Mouse (Mus musculus): Measurements from ENCODE around the gene Znrd1.

Gene Znrd1

DNA sequence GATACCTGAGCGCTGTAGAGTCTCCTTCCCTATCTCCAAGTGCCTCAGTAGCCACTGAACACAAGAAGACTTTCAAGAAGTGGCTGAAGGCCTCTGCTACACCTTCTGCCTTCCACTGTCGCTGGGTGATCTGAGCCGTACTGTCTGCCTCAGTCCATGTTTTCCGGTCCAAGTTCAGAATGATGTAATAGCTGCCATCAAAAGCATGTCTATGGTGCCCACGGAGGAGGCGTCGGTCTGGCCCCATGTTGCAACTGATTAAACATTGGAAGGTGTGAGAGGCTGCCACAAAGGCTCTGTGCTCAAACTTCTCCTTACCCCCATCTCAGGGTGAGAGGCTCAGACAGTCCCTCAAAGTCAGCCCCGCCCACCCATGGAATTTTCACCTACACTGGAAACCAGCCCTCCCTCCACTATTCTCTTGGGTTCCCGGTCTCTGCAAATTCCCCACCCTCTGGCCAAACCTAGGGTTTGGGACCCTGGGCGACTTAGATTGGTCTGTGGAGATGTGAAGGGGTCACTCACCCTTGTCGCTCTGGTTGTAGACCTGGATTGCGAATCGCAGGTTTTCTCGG lies 12.0 kb upstream of the Znrd1 start:
- DNase-seq: no peak

DNA sequence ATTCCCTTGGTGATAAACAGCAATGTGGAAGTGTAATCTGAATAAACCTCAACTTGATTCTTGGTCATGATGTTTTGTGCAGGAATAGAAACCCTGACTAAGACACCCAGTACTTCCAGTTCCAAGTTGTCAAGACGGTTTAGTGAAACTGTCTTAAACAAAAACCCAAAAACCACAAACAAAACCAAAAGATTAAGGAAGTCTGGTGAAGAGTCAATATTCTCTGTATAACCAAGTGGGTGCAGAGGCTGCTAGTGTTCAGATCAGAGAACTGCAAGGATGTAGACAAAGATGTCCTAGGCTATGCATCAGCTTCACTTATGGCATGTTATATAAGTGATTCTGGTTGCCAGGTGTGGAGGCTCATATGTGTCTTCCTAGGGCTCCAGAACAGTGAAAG lies 8.5 kb upstream of the Znrd1 start:
- DNase-seq: no peak

DNA sequence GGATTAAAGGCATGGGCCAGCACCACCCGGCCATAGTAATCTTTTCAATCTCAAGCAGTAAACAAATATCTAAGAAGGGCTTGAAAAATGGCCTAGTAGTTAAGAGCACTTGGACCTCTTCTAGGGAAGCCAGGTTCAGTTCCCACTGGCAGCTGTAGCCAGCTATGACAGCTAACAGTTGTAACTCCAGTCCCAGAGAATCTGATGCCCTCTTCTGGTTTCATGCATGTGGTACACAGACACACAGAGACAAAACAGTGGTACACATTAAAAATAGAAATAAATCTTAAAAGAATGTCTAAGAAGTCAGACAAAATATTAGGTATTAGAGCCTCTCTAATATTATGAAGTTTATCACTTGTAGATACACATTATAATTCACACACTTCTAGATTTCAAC lies 2.8 kb upstream of the Znrd1 start:
- no peak for DNase-seq

DNA sequence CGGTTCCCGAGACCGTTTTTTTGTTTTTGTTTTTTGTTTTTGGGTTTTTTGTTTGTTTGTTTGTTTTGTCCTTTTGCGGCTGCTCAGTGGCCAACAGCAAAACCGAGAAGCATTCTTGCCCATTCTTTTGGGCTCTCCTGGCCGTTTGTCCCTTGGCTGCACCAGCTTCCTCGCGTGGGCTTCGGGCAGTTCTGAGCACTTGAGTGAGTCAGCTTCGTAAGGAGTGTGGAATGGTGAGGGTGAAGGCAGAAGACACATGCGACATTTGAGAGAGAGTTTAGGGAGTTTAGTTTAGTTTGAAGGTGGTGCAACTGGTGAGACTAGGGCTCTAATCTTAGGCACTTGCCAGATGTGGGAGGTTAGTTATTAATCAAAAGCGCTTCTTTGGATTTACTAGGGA lies 525 bp upstream of the Znrd1 start:
- DNase-seq: no peak

DNA sequence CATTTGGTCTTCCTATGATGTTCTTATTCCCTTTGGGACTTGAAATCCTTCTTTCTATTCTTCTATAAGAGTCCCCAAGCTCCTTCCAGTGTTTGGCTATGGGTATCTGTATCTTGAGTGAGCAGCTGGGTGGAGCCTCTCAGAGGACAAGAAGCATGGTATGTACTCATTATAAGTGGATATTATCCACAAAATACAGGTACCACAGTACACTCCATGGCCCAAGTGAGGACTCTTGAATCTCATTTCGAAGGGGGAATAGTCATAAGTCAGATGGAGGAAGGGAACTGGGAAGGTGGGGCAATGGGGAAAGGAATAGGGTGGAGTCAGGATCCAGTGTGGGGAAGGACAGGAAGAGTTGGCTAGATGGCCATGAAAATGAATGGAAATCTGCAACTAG lies 5.3 kb downstream of the Znrd1 start:
- DNase-seq: no peak

DNA sequence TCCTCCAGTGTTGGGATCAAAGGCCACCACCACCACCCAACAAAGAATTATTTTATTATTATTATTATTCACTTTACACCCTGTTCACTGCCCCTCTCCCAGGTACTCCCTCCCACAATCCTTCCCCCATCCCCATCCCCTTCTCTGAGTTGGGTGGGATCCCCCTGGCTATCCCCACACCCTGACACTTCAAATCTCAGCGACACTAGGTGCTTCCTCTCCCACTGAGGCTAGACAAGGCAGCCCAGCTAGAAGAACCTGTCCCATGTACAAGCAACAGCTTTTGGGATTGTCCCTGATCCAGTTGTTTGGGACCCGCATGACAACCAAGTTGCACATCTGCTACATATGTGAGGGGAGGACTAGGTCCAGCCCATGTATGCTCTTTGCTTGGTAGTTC lies 5.7 kb downstream of the Znrd1 start:
- DNase-seq: no peak

DNA sequence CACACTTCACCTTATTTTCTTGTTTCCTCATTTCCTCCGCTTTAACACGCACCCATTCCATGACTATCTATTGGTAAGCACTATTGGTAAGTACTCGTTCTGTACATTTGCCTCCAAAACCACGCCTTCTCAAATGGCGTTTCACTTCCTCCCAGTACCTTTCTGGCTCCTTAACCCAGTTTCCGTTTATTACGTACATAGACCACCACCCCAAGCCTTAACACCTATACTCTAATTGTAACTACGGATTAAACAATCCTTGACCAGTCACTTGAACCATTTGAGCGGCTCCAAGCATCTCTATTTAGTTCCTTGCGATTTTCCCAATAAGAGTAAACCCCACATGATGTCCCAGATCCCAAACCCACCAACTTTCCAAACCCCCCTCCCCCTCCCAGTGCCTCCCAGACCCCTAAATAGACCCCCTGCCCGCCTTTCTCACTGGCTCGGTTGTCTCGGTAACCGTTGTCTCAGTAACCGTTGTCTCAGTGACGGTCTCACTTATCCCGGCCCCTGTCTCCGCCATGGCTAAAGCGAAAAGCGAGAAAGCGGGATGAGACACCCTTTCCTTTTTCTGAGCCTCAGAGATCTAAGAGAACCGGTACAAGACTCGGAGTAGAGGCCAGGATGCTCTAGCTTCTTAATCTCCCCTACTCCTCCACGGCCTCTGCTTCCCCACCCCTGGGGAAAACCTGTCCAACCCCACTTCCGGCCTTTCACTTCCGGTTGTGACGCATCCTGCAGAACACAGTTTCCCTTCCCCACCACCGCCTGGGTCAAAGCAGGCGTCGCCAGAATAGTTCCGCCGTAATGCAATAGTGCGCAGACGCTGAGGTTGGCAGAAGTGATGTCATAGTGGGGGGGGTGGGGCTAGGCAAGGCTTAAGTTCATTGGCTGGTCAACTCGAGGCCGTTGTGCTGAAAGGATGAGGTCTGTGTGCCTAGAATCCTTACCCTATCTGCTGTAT lies 7.1 kb downstream of the Znrd1 start, which contains the start of gene Ppp1r11:
TSS of gene Ppp1r11 (minus strand) at position 761 of the 967 bp plus-strand sequence.
- peak; percentile 95 for DNase-seq

DNA sequence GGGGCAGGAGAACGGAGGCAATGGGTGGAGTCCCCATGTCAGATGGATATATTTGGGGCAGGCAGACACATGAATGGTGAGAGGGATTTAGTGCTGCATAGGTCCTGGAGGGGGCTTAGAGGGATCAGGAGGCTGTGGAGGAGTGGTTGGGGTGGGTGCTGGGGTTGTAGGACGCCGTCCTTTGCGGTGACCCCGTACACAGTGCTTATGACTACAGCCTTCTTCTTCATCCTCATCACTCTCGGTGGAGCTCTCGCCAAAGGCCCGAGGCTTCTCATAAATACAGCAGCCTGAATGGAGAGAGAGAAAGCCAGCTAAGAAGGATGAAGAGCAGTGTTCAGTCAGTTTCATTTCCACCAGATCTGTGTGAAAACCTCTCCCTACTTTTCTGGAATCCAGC lies 9.1 kb downstream of the Znrd1 start:
- no peak for DNase-seq

DNA sequence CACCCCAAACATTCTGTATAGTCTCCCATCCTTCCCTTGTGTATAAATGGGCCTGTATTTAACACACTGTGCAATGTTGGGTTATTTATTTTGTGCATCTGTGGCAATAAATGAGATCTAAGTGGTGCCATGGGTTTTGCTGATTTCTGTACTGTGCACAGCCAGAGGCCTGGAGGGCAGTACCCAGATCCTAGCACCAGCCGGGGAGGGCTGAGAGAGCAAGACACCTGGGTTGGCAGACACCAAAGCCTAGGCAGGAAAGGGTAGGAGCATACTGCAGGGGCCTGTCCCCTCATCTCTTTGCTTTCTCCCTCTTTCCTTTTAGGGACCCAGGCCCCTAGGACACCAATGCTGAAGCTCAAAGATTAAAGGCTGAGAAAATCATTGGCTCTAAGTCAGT lies 10.1 kb downstream of the Znrd1 start:
- no peak for DNase-seq

DNA sequence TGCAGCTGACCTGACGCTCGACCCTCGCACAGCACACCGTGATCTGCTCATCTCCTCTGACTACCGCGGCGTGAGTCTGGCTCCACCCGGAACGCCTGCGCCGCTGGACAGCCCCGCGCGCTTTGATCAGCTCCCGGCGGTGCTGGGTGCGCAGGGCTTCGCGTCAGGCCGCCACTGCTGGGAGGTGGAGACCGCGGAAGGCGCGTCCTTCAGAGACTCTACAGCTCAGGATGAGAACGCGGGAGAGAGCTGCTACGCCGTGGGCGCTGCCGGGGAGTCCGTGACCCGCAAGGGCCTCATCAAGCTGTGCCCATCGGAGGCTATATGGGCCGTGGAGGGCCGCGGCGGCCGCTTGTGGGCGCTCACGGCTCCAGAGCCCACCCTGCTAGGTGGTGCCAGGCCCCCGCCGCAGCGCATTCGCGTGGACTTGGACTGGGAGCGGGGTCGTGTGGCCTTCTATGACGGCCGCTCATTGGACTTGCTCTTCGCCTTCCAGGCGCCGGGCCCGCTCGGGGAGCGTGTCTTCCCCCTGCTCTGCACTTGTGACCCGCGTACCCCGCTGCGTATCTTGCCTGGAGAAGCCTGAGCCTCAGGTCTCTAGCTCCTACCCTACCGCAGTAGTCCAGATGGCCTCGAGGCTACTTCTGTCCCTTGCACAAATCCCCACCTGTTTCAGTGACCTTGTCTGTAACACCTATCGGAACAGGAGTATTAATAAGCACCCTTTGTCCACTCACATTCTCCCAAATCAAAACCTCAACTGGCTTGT lies 11.1 kb downstream of the Znrd1 start:
- DNase-seq: peak; percentile 71

DNA sequence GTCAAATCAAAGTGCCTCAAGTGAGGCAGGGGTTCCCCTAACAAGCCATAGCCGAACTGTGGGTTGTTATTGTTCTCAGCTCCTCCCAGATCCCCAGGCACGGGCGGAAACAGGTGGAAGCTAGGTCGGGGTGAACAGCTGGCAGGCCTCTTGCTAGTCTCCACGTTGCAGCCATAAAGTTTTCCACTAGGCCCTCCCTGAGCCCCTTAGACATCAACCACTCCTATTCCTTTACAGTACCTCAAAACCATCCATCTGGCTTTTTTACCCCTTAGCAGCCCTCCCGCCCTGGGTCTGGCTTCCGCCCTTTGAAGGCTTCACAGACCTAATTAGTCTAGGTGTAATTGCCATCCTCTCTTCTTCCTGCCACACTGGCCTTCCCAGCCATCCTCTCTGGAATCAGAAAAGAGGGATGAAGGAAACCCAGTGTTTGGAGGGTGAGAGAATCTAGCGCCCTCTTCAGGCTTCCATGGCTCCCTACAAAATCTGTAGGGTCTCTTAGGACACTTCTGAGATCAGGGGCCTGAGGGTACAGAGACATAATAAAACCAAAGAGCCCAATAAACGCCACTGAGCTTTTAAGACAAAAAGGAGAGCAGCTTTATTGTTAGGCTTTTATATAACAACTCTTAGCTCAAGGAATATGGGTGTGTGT lies 14.1 kb downstream of the Znrd1 start:
- DNase-seq: no peak

DNA sequence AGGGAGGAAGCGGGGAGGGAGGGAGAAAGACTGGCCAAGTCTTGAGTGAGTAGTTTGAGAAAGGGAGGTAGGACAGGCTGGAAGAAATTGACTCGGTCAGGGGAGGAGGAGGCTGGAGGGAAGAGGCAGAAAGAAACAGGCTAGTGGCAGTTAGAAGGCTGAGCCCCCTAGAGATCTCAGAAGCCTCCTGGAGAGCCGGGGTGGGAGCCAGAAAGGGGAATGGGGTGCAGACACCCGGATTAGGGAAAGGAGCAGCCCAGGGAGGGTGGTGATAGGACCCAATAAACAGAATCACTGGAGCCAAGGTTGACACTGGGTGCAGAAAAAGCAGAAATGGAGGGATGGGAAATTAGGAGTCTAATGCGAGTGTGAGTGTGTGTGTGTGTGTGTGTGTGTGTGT lies 14.7 kb downstream of the Znrd1 start:
- no peak for DNase-seq

DNA sequence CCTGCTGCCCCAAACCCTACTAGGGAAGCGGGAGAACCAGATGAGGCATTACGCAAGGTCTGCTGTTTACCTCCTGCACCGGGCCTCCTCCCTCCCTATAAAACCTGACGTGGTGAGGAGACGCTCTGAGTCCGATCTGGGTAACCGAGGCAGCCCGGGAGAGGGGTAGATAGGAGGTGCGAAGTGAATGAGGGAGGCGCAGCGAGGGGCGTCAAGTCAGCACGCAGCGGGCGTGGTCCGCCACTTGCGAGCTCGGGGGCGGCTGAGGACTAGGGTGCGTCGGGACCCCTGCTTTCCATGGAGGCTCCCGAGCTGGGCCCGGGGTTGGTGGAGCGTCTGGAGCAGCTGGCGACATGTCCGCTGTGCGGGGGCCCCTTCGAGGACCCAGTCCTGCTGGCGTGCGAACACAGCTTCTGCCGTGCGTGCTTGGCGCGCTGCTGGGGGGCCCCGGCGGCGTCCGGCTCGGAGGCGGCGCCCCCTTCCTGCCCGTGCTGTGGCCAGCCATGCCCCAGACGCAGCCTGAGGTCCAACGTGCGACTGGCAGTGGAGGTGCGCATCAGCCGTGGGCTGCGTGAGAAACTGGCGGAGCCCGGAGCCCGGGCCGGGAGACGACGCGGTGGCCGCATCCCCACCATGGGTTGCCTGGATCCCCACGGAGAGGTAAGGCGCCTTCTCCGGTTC lies 15.4 kb downstream of the Znrd1 start, which contains the start of gene Rnf39:
TSS of gene Rnf39 (plus strand) at position 128 of the 681 bp plus-strand sequence.
- peak; percentile 53 for DNase-seq

DNA sequence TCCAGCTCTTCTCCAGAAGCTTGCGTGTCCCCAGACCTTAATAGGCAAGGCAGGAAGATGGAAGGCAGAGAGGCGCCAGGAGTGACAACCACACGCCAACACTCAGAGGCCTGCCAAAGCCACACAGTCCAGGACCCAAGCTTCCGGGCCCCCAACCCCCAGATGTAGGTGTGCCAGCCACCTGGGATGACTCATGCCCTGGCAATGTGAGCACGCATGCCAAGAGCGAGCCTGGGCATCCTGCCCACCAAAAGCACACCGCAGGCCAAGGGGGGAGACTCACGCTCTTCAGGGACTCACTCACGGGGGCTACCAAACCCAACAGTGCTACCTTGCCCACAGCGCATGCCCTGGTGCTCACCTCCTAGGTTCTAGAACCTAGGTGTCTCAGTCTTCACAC lies 16.0 kb downstream of the Znrd1 start:
- DNase-seq: peak; percentile 72

DNA sequence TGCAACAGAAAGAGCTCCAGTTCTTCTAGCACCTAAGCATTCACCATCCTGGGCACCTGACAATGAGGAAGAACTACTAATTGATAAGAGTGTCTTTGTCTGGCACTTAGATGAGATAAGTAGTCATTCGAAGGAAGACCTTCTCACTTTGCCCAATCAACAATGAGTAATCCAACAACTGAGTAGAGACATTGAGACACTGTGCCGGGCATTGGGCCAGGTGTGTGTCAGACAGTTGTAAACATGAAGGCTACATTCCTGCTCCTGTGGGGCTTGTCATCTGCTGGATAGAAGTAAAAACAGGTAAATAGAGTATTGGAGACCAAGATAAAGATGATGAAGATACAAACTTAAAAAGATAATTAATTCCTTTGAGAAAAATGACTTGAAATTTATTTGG lies 20.3 kb downstream of the Znrd1 start:
- no peak for DNase-seq

DNA sequence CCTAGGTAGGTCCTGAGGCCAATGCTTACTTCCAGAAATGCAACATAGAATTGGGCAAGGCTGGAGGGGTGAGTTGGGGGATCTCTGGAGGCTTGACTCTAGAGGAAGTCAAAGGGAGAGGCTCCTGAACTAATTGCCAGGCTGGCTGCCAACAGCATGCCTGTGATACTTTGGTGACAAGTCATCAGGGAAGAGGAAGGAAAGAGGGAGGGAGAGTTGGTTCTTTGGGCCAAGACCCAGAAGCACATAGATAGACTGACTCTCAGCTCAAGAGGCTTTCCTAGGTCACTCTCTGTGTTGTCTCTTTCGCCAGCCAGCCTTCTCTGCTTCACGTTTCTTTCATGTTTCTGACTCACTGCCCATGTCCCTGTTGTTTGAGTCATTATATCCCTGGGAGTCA lies 26.6 kb downstream of the Znrd1 start:
- DNase-seq: no peak

DNA sequence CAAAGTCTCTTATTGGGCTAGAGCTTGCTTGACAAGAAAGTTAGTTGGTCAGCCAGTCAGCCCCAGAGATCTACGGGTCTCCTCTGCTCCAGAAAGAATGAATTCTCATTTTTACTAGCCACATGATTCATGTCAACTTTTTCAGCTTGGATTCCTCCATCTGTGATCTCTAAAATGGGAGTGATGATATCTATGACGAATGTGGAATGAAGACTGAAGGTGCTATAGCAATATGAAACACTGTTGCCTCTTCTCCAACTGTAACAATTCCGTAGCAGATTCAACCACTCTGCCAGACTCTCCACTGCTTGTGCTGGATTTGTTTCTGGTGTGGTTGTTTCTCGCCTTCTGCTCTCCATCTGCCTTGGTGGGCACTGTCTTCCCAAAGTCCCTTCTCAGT lies 27.2 kb downstream of the Znrd1 start:
- no peak for DNase-seq

DNA sequence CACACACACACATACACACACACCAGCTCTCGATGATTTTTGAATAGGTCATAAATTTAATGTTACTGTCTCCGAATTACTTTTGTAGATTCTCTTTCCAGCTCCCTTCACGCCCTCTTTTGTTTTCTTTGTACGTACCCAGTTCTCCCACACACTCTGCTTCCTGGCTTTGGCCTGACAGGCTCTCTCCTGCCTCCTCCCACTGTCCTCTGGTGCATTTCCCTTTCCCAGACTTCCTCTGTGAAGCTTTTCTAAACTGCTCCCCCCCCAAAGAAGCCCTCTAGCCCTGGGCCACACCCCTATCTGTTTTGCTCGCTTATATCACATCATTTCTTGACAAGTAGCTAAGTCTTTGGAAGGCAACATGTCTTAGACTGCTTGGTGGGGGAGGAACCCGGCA lies 28.1 kb downstream of the Znrd1 start:
- no peak for DNase-seq

DNA sequence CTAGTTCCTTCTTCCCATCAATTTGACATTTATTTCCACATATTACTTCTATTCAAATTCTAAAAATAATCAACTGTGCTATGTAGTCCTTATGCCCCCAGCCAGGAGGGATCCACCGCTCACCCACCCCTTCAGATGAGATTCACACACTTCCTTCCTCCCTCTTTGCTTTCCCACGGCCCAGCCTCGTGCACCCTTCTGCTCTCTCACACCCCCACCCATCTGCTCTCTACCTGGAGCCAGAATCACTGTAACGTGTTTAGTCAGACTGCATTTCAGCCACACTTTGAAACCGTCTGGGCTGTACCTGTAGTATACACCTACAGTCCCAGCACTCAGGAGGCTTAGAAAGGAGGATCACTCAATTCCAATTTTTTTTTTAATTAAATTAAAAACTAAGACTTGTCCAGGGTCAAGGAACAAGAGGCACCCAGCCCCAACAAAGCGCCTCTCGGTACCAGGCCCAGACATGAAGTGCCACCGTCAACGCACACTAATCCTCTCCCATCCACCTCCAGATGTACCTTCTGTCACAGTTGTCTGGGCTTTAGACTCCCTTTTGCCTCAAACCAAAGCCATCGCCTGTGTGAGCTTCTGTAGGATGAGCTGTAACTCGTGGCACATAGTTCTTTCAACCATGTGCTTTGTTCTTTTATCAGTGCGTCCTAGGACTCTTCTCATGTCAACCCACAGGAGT lies 29.0 kb downstream of the Znrd1 start:
- peak; percentile 36 for DNase-seq

DNA sequence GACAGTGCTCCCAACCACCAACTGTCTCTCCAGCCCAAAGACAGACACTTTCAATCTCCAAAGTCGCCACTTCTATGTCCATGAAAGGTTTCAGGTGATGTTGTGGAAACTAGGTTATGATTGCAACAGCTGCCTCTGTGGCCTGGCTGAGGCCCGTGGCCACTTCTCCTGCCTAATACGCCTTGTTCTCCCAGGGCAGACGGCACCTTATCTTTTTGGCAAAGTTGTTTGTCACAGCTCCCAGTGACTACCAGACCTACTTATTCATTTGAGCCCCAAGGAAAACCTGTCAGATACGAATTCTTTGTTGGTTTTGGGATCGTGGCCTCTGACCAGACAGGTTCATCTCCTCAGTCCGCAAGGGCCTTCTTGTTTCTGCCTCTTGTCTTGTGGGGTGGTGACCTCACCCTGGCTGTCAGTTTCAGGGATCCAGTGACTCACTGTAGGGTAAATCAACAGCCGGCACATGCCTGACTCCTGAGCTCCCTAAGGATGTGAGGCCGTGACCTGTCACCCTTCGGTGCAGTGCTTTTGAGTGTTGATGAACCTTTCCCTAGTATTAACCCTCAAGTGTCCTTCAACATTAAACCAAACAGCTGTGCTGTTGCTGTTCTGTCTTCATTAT lies 30.8 kb downstream of the Znrd1 start:
- no peak for DNase-seq

DNA sequence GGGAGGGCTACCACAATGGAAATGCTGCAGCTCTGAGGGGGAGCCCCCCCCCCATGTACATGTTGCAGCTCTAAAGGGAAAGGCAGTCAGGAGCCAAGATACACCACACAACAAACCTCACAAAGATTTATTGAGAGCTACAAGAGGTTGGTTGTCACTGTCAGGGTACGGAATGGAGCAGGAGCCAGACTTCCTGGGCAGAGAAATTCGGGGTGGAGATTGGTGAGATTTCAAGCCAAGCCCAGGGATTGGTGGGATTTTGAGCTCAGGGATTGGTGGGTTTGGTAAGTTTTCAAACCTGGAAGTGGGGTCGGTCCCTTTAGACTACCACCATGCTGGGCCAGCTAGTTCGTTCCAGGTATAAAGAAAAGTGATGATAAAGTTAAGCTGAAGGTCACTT lies 34.9 kb downstream of the Znrd1 start:
- no peak for DNase-seq
